Mouse (Mus musculus): ENCODE results near the gene B3galnt2. TPM values are rescaled to one million over a fixed set of nuclear protein-coding genes. Genes with fewer than 3 reads are reported as not detected.
"Not testable (repeated sequence)": the region's sequence is repeated elsewhere in the genome, so short reads cannot be mapped to it uniquely, and the experiment has no call there.

Gene B3galnt2
- polyA plus RNA-seq, 1 experiment from 2014 or later, result 55.5 TPM

- Histone ChIP-seq H3K4me2 (ENCODE audit: low read depth, low read length) (no peak overlapping the region), H3K9me3 (replicated peaks; ENCODE audit: control insufficient read depth, low read length) (no peaks in the 10 kb centered on the region), H3K27ac (replicated peaks; ENCODE audit: low read depth, low read length) (no peak overlapping the region), H3K4me1 (ENCODE audit: control insufficient read depth, insufficient read depth, low read length) (no peaks in the 10 kb centered on the region), H3K4me3 (ENCODE audit: low read depth, low read length) (no peak overlapping the region), H3K9ac (replicated peaks; ENCODE audit: low read length) (no peak overlapping the region), H3K36me3 (replicated peaks; ENCODE audit: control insufficient read depth, insufficient read depth, low read depth, low read length) (no peaks in the 10 kb centered on the region), H3K27me3 (ENCODE audit: control insufficient read depth, insufficient read depth, low read length) (no peaks in the 10 kb centered on the region)
- WGBS, result 96% methylated on average over 6 of the region's 6 CpGs
- DNase-seq (ENCODE audit: low spot score) (no peak), ATAC-seq (replicated peaks; ENCODE audit: insufficient number of reproducible peaks, low FRiP score, low TSS enrichment, low read depth) (no peak)
Observed at GRCm38 (mm10) chr13:14026154-14026820, 72.0 kb downstream of the B3galnt2 start.

DNA sequence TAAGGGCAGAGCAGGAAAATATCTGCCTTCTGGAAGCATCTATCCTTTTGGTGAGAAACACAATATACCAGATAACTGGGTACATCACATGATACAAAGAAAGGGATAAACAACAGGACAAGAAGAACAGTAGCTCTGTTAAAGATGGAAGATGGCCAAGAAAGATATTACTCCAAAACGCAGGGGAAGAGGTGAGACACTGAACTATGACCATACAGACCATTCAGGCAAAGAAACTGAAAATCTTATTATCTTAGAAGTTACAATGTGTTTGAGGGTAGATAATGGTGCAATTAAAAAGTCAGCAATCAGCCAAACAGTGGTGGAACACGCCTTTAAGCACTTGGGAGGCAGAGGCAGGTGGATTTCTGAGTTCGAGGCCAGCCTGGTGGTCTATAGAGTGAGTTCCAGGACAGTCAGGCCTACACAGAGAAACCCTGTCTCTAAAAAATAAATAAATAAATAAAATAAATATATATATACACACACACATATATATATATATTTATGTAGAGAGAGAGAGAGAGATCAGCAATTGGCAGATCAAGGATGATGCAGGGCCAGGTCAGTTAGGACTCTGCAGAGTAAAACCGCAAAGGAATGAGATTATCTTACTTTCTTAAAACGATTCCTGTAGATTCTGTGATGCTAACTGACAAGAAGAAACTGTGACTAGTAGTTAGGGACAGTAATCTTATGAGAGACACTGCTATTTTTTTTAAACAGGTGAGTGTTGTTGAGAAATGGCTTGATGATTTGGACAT is 79.2 kb downstream of the B3galnt2 start:
- H3K4me1 ChIP-seq (ENCODE audit: control insufficient read depth, insufficient read depth, low read length), result no peaks in the 10 kb centered on the region
- no peaks in the 10 kb centered on the region for H3K9me3 ChIP-seq (replicated peaks; ENCODE audit: control insufficient read depth, low read length)
- no peak overlapping the region for H3K4me3 ChIP-seq (ENCODE audit: low read depth, low read length)
- no peak for DNase-seq (ENCODE audit: low spot score)
- ATAC-seq (replicated peaks; ENCODE audit: insufficient number of reproducible peaks, low FRiP score, low TSS enrichment, low read depth), result no peak
- no peaks in the 10 kb centered on the region for H3K27me3 ChIP-seq (ENCODE audit: control insufficient read depth, insufficient read depth, low read length)
- no peak overlapping the region for H3K9ac ChIP-seq (replicated peaks; ENCODE audit: low read length)
- 95% methylated on average over 5 of the region's 5 CpGs for WGBS
- no peak overlapping the region for H3K27ac ChIP-seq (replicated peaks; ENCODE audit: low read depth, low read length)
- no peak overlapping the region for H3K4me2 ChIP-seq (ENCODE audit: low read depth, low read length)
- H3K36me3 ChIP-seq (replicated peaks; ENCODE audit: control insufficient read depth, insufficient read depth, low read depth, low read length), result no peaks in the 10 kb centered on the region

DNA sequence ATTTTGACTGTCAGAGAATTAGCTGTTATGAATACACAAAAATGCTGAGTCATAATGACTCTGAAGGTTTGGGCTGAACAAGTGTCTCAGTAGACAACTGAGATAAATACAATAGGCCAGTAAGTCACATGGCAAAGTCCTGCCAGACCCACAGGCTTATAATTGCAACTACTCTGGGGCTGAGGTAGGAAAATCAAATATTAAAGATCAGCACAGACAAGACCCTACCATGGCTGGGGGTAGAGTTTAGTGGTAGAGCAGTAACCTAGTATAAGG is 79.7 kb downstream of the B3galnt2 start:
- H3K27me3 ChIP-seq (ENCODE audit: control insufficient read depth, insufficient read depth, low read length), result no peaks in the 10 kb centered on the region
- DNase-seq (ENCODE audit: low spot score), result peak; percentile 8
- H3K4me1 ChIP-seq (ENCODE audit: control insufficient read depth, insufficient read depth, low read length), result no peaks in the 10 kb centered on the region
- H3K27ac ChIP-seq (replicated peaks; ENCODE audit: low read depth, low read length), result no peak overlapping the region
- no peak overlapping the region for H3K9ac ChIP-seq (replicated peaks; ENCODE audit: low read length)
- H3K36me3 ChIP-seq (replicated peaks; ENCODE audit: control insufficient read depth, insufficient read depth, low read depth, low read length), result no peaks in the 10 kb centered on the region
- no peak for ATAC-seq (replicated peaks; ENCODE audit: insufficient number of reproducible peaks, low FRiP score, low TSS enrichment, low read depth)
- H3K4me2 ChIP-seq (ENCODE audit: low read depth, low read length), result no peak overlapping the region
- H3K9me3 ChIP-seq (replicated peaks; ENCODE audit: control insufficient read depth, low read length), result no peaks in the 10 kb centered on the region
- no peak overlapping the region for H3K4me3 ChIP-seq (ENCODE audit: low read depth, low read length)

DNA sequence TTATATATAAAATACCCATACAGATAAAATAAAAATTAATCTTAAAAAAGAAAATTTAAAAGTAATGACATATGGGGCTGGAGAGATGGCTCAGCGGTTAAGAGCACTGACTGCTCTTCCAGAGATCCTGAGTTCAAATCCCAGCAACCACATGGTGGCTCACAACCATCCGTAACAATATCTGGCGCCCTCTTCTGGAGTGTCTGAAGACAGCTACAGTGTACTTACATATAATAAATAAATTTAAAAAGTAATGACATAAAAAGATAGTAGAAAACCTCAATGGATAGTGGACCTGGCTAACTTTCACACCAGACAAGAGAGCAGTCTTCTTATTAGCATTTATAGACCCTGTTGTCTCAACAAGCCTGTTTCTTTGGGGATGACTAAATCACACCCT is 81.1 kb downstream of the B3galnt2 start:
- not testable (repeated sequence) for ATAC-seq (replicated peaks; ENCODE audit: insufficient number of reproducible peaks, low FRiP score, low TSS enrichment, low read depth); H3K36me3 ChIP-seq (replicated peaks; ENCODE audit: control insufficient read depth, insufficient read depth, low read depth, low read length); H3K4me3 ChIP-seq (ENCODE audit: low read depth, low read length); H3K4me2 ChIP-seq (ENCODE audit: low read depth, low read length); H3K9ac ChIP-seq (replicated peaks; ENCODE audit: low read length); H3K27me3 ChIP-seq (ENCODE audit: control insufficient read depth, insufficient read depth, low read length); DNase-seq (ENCODE audit: low spot score); H3K9me3 ChIP-seq (replicated peaks; ENCODE audit: control insufficient read depth, low read length); H3K4me1 ChIP-seq (ENCODE audit: control insufficient read depth, insufficient read depth, low read length); H3K27ac ChIP-seq (replicated peaks; ENCODE audit: low read depth, low read length)
- 85% methylated on average over 3 of the region's 3 CpGs for WGBS

- no peak overlapping the region for H3K27ac ChIP-seq (replicated peaks; ENCODE audit: low read depth, low read length)
- H3K36me3 ChIP-seq (replicated peaks; ENCODE audit: control insufficient read depth, insufficient read depth, low read depth, low read length), result no peaks in the 10 kb centered on the region
- no peaks in the 10 kb centered on the region for H3K27me3 ChIP-seq (ENCODE audit: control insufficient read depth, insufficient read depth, low read length)
- DNase-seq (ENCODE audit: low spot score) (no peak), ATAC-seq (replicated peaks; ENCODE audit: insufficient number of reproducible peaks, low FRiP score, low TSS enrichment, low read depth) (no peak)
- H3K9me3 ChIP-seq (replicated peaks; ENCODE audit: control insufficient read depth, low read length), result no peaks in the 10 kb centered on the region
- 93% methylated on average over 11 of the region's 11 CpGs for WGBS
- H3K4me1 ChIP-seq (ENCODE audit: control insufficient read depth, insufficient read depth, low read length), result no peaks in the 10 kb centered on the region
- H3K9ac ChIP-seq (replicated peaks; ENCODE audit: low read length), result no peak overlapping the region
- no peak overlapping the region for H3K4me3 ChIP-seq (ENCODE audit: low read depth, low read length)
- H3K4me2 ChIP-seq (ENCODE audit: low read depth, low read length), result no peak overlapping the region
Observed at GRCm38 (mm10) chr13:14035875-14036630, 81.8 kb downstream of the B3galnt2 start.

- H3K4me3 ChIP-seq (ENCODE audit: low read depth, low read length), result peak overlapping the region; percentile 70
- peak overlapping the region; percentile 81 for H3K4me2 ChIP-seq (ENCODE audit: low read depth, low read length)
- no peaks in the 10 kb centered on the region for H3K4me1 ChIP-seq (ENCODE audit: control insufficient read depth, insufficient read depth, low read length)
- peak; percentile 50 for ATAC-seq (replicated peaks; ENCODE audit: insufficient number of reproducible peaks, low FRiP score, low TSS enrichment, low read depth)
- peak overlapping the region; percentile 92 for H3K9ac ChIP-seq (replicated peaks; ENCODE audit: low read length)
- no peak for DNase-seq (ENCODE audit: low spot score)
- no peak overlapping the region; the same call in 1 of the 2 replicates for H3K27ac ChIP-seq (replicated peaks; ENCODE audit: low read depth, low read length)
- H3K36me3 ChIP-seq (replicated peaks; ENCODE audit: control insufficient read depth, insufficient read depth, low read depth, low read length), result no peaks in the 10 kb centered on the region
- WGBS, result 4% methylated on average over 8 of the region's 8 CpGs
- no peaks in the 10 kb centered on the region for H3K27me3 ChIP-seq (ENCODE audit: control insufficient read depth, insufficient read depth, low read length)
- no peaks in the 10 kb centered on the region for H3K9me3 ChIP-seq (replicated peaks; ENCODE audit: control insufficient read depth, low read length)
Observed at GRCm38 (mm10) chr13:14038911-14039291, 84.6 kb downstream of the B3galnt2 start.

GRCm38 (mm10) chr13:14039292-14039965 is 85.2 kb downstream of the B3galnt2 start, which contains the start of gene Tbce:
TSS of gene Tbce (minus strand) at chr13:14039638.
- Histone ChIP-seq H3K4me1 (ENCODE audit: control insufficient read depth, insufficient read depth, low read length) (no peaks in the 10 kb centered on the region), H3K36me3 (replicated peaks; ENCODE audit: control insufficient read depth, insufficient read depth, low read depth, low read length) (no peaks in the 10 kb centered on the region), H3K4me2 (ENCODE audit: low read depth, low read length) (peak within 1 kb of the TSS; percentile 81), H3K27ac (replicated peaks; ENCODE audit: low read depth, low read length) (peak within 1 kb of the TSS; percentile 91), H3K9ac (replicated peaks; ENCODE audit: low read length) (peak within 1 kb of the TSS; percentile 92), H3K9me3 (replicated peaks; ENCODE audit: control insufficient read depth, low read length) (no peaks in the 10 kb centered on the region), H3K27me3 (ENCODE audit: control insufficient read depth, insufficient read depth, low read length) (no peaks in the 10 kb centered on the region), H3K4me3 (ENCODE audit: low read depth, low read length) (peak within 1 kb of the TSS; percentile 70)
- under 1% methylated on average over 34 of the region's 35 CpGs for WGBS
- DNase-seq (ENCODE audit: low spot score), result peak; percentile 92
- ATAC-seq (replicated peaks; ENCODE audit: insufficient number of reproducible peaks, low FRiP score, low TSS enrichment, low read depth), result peak; percentile 97

All from embryonic facial prominence, embryonic 11.5 days (tissue).